Mouse (Mus musculus) hindbrain, embryonic 12.5 days (tissue): ENCODE measurements around the gene Cdc6. TPM values are rescaled to one million over a fixed set of nuclear protein-coding genes. Genes with fewer than 3 reads are reported as not detected.
"Not testable (repeated sequence)": the region's sequence is repeated elsewhere in the genome, so short reads cannot be mapped to it uniquely, and the experiment has no call there.

Experiments
- ATAC-seq: fragments of 200-750 bp; cut with Nextera tagmentation; 2 replicates; pipeline ENCODE4 v1.8.0; 2017; ENCODE audit warnings: moderate TSS enrichment; ENCODE audit not compliant: low FRiP score
- H3K27ac ChIP-seq: fragments of 300-500 bp; sonication (generic); 2 replicates; pipeline ENCODE4 v1.5.1; 2016; ENCODE audit warnings: mild to moderate bottlenecking
- H3K27me3 ChIP-seq: fragments of 300-500 bp; sonication (generic); 2 replicates; pipeline ENCODE4 v1.6.1; 2016; ENCODE audit warnings: mild to moderate bottlenecking
- H3K36me3 ChIP-seq: fragments of 300-500 bp; sonication (generic); 2 replicates; pipeline ENCODE4 v1.6.1; 2016; ENCODE audit warnings: mild to moderate bottlenecking
- H3K4me1 ChIP-seq: fragments of 300-500 bp; sonication (generic); 2 replicates; pipeline ENCODE4 v1.6.1; 2016
- H3K4me2 ChIP-seq: fragments of 300-500 bp; sonication (generic); replicated peaks from 2 replicates; pipeline ENCODE4 v1.6.1; 2016; ENCODE audit warnings: mild to moderate bottlenecking
- H3K4me3 ChIP-seq: fragments of 300-500 bp; sonication (generic); 2 replicates; pipeline ENCODE4 v1.5.1; 2016; ENCODE audit warnings: mild to moderate bottlenecking
- H3K9ac ChIP-seq: fragments of 300-500 bp; sonication (generic); 2 replicates; pipeline ENCODE4 v1.6.1; 2016; ENCODE audit warnings: mild to moderate bottlenecking, moderate library complexity
- H3K9me3 ChIP-seq: fragments of 300-500 bp; sonication (generic); replicated peaks from 2 replicates; pipeline ENCODE4 v1.6.1; 2016; ENCODE audit warnings: mild to moderate bottlenecking
- WGBS: fragments of 180-500 bp; shearing (Covaris S2); methylation state at CpG from one replicate; pipeline ENCODE4 v1.1.7; 2016; 5-methylcytosine and 5-hydroxymethylcytosine counted together
- polyA plus RNA-seq: library from polyadenylated mRNA; unstranded; fragments of >200 nt; fragmentation: Nextera tagmentation; extraction: Ambion mirVana; gene quantifications from 2 replicates; pipeline ENCODE4 v1.2.1, GENCODE M21; 2016

The Cdc6 gene
- polyA plus RNA-seq, 1 experiment from 2014 or later: 20.2 TPM

DNA sequence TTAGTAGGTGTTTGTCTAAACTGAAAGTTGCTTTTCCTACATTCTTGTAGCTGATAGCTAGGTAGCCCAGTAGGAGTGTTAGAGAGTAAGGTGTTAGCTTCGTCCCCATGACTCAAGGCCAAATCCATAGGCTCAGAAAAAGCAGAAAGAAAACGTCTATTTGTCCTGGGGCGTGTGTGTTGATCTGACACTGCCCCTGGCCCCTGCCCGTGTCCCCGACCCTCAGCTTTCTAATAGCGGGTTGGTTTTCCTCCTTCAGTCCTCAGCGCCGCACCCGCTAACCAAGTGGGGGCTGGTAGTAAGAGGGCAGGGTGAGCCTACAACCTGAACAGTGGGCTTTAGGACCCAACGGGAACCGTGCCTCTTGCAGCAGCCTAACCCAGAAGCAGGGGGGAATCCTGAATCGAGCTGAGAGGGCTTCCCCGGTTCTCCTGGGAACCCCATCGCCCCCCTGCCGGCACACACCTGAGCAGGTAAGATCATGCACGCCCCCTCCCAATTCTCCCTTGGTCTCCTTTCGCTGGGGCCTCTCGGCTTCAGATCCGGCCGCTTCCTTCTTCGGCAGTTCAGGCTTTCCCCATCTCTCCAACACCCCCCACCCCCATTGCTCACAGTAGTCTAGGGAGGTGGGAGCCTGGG is 20.0 kb downstream of the Cdc6 start, which contains the start of gene Rara:
TSS of gene Rara (plus strand) at position 381 of the 639 bp plus-strand sequence.
- H3K9ac ChIP-seq: peak within 1 kb of the TSS; percentile 84
- peak within 1 kb of the TSS; percentile 80 for H3K4me2 ChIP-seq
- H3K27ac ChIP-seq: peak within 1 kb of the TSS; percentile 84
- H3K9me3 ChIP-seq: no peaks in the 10 kb centered on the region
- H3K4me3 ChIP-seq: peak within 1 kb of the TSS; percentile 56
- H3K4me1 ChIP-seq: peaks cover 92% of the 10 kb centered on the region
- H3K36me3 ChIP-seq: no peaks in the 10 kb centered on the region
- no peak; the same call in 1 of the 2 replicates for ATAC-seq
- WGBS: 7% methylated on average over 21 of the region's 21 CpGs
- H3K27me3 ChIP-seq: no peaks in the 10 kb centered on the region

DNA sequence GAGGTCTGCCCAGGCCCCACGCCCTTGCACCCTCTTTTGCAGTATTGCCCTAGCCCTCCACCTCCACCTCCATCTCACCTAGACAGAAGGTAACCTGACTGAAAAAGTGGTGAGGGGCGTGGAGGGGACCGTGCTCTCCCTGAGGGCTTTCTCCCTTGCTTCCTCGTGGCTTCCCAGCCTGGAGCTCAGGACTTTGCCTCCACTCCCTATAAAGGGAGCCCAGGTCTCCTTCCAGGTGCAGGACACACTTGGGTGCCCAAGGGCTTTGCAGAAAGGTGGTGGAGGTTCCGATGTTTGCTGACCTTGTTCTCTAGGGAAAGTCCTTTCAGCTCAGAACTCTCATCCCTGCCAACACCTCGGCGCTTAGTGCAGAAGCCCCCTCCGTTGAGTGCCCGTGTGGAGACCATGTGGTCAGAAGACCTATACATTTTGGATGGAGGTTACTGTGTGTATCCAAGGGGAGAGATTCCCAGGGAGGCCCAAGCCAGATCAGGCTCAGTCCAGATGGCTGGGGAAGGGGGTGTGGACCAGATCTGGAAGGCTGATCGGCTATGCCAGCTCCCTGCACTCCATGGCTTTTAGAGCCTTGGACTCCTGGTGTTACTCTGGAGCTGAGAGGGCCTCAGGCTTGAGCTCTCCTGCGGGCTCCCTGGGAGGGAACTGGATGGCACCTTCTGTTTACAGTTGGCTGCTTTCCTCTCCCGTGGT is 20.7 kb downstream of the Cdc6 start:
- H3K9ac ChIP-seq: peak overlapping the region; percentile 84
- 10% methylated on average over 12 of the region's 12 CpGs for WGBS
- no peaks in the 10 kb centered on the region for H3K36me3 ChIP-seq
- peak overlapping the region; percentile 80 for H3K4me2 ChIP-seq
- H3K27me3 ChIP-seq: no peaks in the 10 kb centered on the region
- H3K27ac ChIP-seq: peak overlapping the region; percentile 46
- peak; percentile 6; the same call in 1 of the 2 replicates for ATAC-seq
- peaks cover 92% of the 10 kb centered on the region for H3K4me1 ChIP-seq
- peak overlapping the region; percentile 56 for H3K4me3 ChIP-seq
- no peaks in the 10 kb centered on the region for H3K9me3 ChIP-seq

DNA sequence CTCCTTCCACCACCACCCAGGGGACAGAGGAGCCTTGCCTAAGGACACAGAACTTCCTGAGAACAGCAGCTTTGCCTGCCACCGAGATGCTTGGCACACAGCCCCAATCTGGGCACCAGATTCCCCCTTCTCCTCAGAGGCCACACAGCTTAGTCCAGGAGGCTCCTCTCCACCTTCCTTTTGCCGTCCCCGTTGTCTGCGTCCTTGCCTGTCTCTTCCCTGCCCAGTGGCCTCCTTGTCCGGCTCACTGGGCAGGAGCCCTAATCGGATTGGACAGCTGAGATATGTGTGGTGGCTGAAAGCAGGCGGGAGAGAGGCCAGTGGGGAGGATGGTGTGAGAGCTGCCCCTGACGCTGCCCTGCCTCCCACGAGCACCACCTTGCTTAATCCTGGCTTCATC is 21.9 kb downstream of the Cdc6 start:
- WGBS: 5% methylated on average over 9 of the region's 9 CpGs
- ATAC-seq: no peak
- peak overlapping the region; percentile 7; the same call in 1 of the 2 replicates for H3K4me3 ChIP-seq
- peak overlapping the region; percentile 76 for H3K27ac ChIP-seq
- no peaks in the 10 kb centered on the region for H3K9me3 ChIP-seq
- peak overlapping the region; percentile 80 for H3K4me2 ChIP-seq
- peak overlapping the region; percentile 47 for H3K9ac ChIP-seq
- peaks cover 84% of the 10 kb centered on the region for H3K4me1 ChIP-seq
- H3K36me3 ChIP-seq: no peaks in the 10 kb centered on the region
- H3K27me3 ChIP-seq: no peaks in the 10 kb centered on the region

DNA sequence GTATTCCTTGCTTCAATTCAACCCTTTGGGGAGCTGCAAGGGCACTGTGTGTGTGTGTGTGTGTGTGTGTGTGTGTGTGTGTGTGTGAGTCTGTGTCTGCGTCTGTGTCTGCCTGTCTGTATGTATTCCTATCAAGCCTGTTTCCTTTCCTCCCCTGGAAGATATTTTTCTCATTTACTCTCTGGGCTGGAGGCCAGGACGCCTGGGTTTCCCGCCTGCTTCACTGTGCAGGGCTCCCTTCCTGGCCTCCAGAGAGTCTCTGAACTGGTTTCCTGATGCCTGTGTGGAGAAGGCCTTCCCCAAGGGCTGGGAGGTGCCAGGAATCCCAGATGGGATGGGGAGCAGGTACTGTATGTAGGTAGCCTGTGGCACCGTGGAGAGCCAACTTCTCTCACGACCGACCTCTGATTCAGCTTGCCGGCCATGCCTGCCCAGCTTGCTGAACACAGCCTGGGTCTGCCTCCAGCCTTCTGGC is 22.6 kb downstream of the Cdc6 start:
- 53% methylated on average over 7 of the region's 7 CpGs for WGBS
- no peaks in the 10 kb centered on the region for H3K9me3 ChIP-seq
- H3K27me3 ChIP-seq: peaks cover 2% of the 10 kb centered on the region; the same call in 1 of the 2 replicates
- ATAC-seq: no peak
- H3K27ac ChIP-seq: peak overlapping the region; percentile 76
- peak overlapping the region; percentile 47; the same call in 1 of the 2 replicates for H3K9ac ChIP-seq
- H3K4me1 ChIP-seq: peaks cover 79% of the 10 kb centered on the region
- peak overlapping the region; percentile 80 for H3K4me2 ChIP-seq
- H3K4me3 ChIP-seq: peak overlapping the region; percentile 0; the same call in 1 of the 2 replicates
- H3K36me3 ChIP-seq: no peaks in the 10 kb centered on the region

DNA sequence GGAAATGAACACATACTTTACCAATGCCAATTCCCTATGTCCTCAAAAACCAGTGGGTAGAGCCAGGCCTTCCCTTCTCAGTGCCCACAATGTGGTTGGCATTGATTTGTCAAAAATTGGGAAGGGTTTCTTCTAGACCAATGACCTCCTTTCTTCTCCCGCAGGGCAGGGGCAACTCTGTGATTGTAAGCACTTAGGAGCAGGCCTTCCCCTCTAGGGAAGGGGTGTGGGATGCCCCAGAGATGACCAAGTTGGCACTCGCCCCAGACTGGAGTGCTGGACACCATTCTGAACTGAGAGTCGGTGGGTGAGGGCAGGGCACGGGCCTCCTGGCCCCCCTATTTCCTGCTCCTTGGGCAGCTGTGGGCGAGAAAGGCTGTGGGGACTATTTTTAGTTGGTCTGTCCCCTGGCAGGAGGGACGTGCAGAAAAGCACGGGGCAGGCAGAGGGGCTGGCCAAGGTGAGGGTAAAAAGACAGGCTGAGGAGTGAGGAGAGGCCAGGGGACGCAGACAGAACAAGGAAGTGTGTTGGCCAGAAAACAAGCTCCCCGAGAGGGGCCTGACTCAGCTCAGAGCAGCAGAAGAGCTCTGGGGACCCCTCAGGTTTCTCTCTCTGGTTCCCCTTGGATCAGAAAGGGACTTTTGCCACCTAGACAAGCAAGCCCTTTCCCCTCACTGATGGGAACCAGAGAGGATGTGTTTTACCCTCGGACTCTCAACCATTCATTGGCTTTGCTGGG is 23.3 kb downstream of the Cdc6 start:
- no peak overlapping the region for H3K4me3 ChIP-seq
- peaks cover 77% of the 10 kb centered on the region for H3K4me1 ChIP-seq
- H3K27ac ChIP-seq: peak overlapping the region; percentile 76
- ATAC-seq: no peak
- H3K9me3 ChIP-seq: no peaks in the 10 kb centered on the region
- H3K4me2 ChIP-seq: peak overlapping the region; percentile 19
- peak overlapping the region; percentile 27 for H3K9ac ChIP-seq
- no peaks in the 10 kb centered on the region for H3K36me3 ChIP-seq
- H3K27me3 ChIP-seq: peaks cover 6% of the 10 kb centered on the region; the same call in 1 of the 2 replicates
- 50% methylated on average over 10 of the region's 10 CpGs for WGBS

DNA sequence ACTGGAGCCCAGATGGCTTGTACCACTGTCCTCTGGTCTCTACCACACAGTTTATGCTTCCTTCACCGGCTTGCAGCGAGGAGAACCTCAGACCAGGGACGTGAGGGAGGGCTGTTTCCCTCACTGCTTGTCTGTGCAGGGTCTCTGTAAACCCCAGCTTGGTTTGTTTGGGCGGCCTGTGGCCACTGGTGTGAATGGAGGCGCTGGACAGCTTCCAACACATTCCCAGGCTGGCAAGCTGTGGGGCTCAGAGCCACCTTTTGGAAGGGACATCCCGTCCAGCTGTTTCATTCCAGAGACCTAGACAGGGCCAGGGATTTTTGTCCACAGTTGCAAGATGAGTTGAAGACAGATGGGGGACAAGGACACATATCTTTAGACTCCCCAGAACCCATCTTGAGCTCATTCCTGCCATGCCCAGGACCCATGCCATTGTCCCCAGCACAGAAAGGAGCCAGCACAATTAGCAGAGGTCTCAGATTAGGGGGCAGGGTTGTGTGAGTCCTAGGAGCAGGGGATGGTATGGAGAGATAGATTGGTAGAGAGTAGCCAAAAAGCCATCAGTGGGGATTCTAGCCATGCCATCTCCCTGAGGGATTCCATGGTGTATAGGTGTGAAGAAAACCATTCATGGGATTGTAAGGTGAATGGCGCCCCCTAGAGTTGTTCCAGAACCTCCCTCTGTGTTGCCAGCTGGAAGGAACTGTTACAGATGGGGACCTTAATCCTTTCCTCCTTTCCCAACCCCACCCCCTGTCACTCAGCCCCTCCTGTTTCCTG is 24.1 kb downstream of the Cdc6 start:
- H3K27me3 ChIP-seq: peaks cover 6% of the 10 kb centered on the region; the same call in 1 of the 2 replicates
- no peak for ATAC-seq

DNA sequence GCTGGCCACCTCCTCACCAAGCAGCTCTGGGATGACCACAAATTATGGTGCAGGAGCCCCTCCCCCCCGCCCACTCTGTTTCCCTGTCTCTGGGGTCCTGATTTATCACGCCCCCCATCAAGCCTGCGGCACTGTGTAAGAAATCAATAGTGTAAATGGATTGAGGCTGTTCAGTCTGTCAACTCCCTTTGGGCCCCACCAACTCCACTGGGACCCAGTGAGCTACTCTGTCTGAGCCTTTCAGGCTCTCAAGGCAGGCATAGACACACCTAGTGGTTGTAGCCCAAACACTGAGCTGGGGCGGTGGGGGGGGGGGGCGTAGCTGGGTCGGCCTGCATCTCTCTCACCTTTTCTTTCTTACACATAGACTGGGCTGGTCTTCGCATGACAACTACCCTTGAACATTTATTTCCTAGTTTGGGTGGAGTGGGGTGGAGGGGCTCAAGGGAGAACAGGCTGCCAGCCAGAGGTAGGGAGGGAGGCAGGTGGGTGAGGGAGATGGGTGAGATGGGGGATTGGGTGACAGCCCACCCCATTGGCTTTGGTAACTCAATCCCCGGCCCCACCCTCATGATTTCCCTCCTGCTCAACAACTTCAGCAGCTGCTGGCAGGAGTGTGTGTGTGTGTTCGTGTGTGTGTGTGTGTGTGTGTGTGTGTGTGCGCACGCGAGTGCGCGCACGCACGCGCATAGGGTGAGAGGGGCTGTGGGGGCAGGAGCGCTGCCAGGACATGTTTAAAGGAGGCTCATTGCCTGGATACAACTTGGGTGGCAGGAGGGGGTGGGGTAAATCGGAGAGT is 24.9 kb downstream of the Cdc6 start:
- no peak overlapping the region for H3K9ac ChIP-seq
- no peaks in the 10 kb centered on the region for H3K9me3 ChIP-seq
- H3K4me3 ChIP-seq: no peak overlapping the region
- H3K27me3 ChIP-seq: peaks cover 6% of the 10 kb centered on the region; the same call in 1 of the 2 replicates
- H3K4me2 ChIP-seq: peak overlapping the region; percentile 36
- peak overlapping the region; percentile 76 for H3K27ac ChIP-seq
- H3K4me1 ChIP-seq: peaks cover 79% of the 10 kb centered on the region
- ATAC-seq: no peak
- H3K36me3 ChIP-seq: no peaks in the 10 kb centered on the region
- 28% methylated on average over 19 of the region's 19 CpGs for WGBS

More for the DNA sequence above, 24.1 kb downstream of the Cdc6 start:
- Histone ChIP-seq H3K9ac (peak overlapping the region; percentile 27; the same call in 1 of the 2 replicates), H3K4me1 (peaks cover 78% of the 10 kb centered on the region), H3K36me3 (no peaks in the 10 kb centered on the region), H3K27ac (peak overlapping the region; percentile 76), H3K4me2 (peak overlapping the region; percentile 36), H3K4me3 (no peak overlapping the region), H3K9me3 (no peaks in the 10 kb centered on the region)
- WGBS: 35% methylated on average over 7 of the region's 7 CpGs

DNA sequence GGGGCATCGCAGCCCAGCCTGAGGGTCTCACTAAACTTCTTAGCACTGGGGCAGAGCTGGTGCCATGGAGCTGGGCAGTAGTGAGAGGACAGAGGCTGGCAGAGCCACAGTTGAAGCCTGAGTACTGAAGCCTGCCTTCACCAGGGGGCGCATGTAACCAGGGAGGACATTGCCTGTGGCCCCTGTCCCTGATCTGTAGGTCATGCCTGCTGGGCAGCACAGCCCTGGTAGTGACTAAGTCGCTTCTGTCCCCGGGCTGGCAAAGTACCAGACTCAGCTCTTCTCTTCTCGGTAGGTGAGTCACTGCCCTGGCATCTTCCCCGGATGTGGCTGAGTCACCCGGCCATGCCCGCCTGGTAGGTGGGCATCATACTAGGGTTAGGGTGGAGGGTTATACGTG is 25.6 kb downstream of the Cdc6 start:
- Histone ChIP-seq H3K9ac (no peak overlapping the region), H3K9me3 (no peaks in the 10 kb centered on the region), H3K27me3 (peaks cover 6% of the 10 kb centered on the region; the same call in 1 of the 2 replicates), H3K4me3 (no peak overlapping the region), H3K27ac (0 out of 2 replicates have a peak overlapping the region, but pooled peaks have one; percentile 76), H3K36me3 (no peaks in the 10 kb centered on the region), H3K4me1 (peaks cover 78% of the 10 kb centered on the region), H3K4me2 (peak overlapping the region; percentile 36; the same call in 1 of the 2 replicates)
- 49% methylated on average over 9 of the region's 9 CpGs for WGBS
- ATAC-seq: no peak

DNA sequence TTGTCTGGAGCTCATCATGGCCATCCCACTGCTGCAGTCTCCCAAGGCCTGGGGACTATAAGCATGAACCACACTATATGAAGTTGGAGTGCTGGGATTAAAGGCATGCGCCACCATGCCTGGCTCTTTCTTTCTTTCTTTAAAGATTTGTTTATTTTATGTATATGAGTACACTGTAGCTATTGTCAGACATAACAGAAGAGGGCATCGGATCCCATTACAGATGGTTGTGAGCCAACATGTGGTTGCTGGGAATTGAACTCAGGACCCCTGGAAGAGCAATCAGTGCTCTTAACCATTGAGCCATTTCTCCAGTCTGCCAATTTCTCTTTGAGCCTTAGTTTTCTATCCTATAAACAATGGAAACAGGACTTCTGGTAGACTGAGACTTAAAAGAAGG is 26.2 kb downstream of the Cdc6 start:
- peaks cover 78% of the 10 kb centered on the region for H3K4me1 ChIP-seq
- H3K4me3 ChIP-seq, H3K9ac ChIP-seq, ATAC-seq, H3K36me3 ChIP-seq, H3K27me3 ChIP-seq, H3K27ac ChIP-seq, H3K4me2 ChIP-seq, H3K9me3 ChIP-seq: not testable (repeated sequence)
- WGBS: 85% methylated on average over 2 of the region's 2 CpGs

DNA sequence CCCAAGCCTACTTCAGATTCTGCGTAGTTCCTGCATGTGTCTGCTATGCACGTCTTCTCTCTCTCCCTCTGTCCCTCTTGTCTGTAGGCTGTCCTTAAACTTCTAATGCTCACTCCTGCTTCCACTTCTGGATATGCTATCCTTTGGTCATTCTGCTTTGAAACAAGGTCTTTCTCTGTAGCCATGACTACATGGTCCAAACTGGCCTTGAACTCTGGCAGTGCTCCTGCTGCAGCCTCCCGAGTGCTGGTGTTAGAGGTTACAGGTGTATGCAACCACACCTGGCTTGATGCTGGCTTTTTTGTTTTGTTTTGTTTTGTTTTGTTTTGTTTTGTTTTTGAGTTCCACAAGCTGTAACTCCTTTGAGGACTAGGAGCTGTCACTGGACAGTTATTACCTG is 26.8 kb downstream of the Cdc6 start:
- 78% methylated on average over 3 of the region's 3 CpGs for WGBS
- Histone ChIP-seq H3K9me3 (no peaks in the 10 kb centered on the region), H3K4me2 (no peak overlapping the region), H3K4me1 (peaks cover 78% of the 10 kb centered on the region), H3K4me3 (no peak overlapping the region), H3K9ac (no peak overlapping the region), H3K36me3 (no peaks in the 10 kb centered on the region), H3K27me3 (peaks cover 6% of the 10 kb centered on the region; the same call in 1 of the 2 replicates), H3K27ac (no peak overlapping the region)
- no peak for ATAC-seq

DNA sequence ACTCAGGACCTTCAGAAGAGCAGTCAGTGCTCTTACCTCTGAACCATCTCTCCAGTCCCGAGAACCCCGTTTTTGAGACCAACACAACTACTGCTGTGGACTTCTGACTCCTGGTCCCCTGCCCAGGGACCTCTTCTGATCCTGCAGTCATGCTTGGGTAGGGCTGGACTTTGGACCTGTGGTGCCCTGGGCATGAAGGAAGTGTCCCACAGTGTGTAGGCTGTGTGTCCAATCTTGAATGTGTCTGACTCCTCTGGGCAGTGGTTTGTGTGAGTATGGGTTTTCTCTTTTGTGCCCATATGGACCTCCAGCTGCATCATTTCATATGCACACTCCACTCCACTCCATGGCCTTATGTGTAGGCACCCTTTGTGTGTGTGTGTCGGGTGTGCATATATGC is 27.5 kb downstream of the Cdc6 start:
- H3K27me3 ChIP-seq: peaks cover 9% of the 10 kb centered on the region; the same call in 1 of the 2 replicates
- no peaks in the 10 kb centered on the region for H3K9me3 ChIP-seq
- H3K4me2 ChIP-seq: no peak overlapping the region
- H3K27ac ChIP-seq: no peak overlapping the region
- no peaks in the 10 kb centered on the region for H3K36me3 ChIP-seq
- no peak for ATAC-seq
- peaks cover 78% of the 10 kb centered on the region for H3K4me1 ChIP-seq
- no peak overlapping the region for H3K9ac ChIP-seq
- 91% methylated on average over 3 of the region's 3 CpGs for WGBS
- H3K4me3 ChIP-seq: no peak overlapping the region
